Mouse (Mus musculus) cerebellum, adult 2 months (tissue): ENCODE data around the gene Arhgef38. TPM values are rescaled to one million over a fixed set of nuclear protein-coding genes. Genes with fewer than 3 reads are reported as not detected.
A peak's percentile ranks its signal among the peaks of the same experiment; 100 is the strongest.

Experiments used
- DNase-seq, 2 experiments: peaks; one replicate each; pipeline ENCODE4 v3.0.0; 2021
- H3K27ac ChIP-seq: fragments of 200-500 bp; 2 replicates; pipeline ENCODE4 v1.5.1; 2012; ENCODE audit warnings: low read length, control low read depth, inconsistent platforms; ENCODE audit not compliant: insufficient read depth
- H3K27me3 ChIP-seq: fragments of 200-500 bp; 2 replicates; pipeline ENCODE4 v1.6.1; 2012; ENCODE audit warnings: inconsistent platforms, mild to moderate bottlenecking, low read length, moderate library complexity; ENCODE audit not compliant: control insufficient read depth, insufficient read depth
- H3K4me1 ChIP-seq: fragments of 200-500 bp; 2 replicates; pipeline ENCODE4 v1.6.1; 2011; ENCODE audit warnings: low read length; ENCODE audit not compliant: control insufficient read depth, insufficient read depth
- H3K4me3 ChIP-seq: fragments of 200-500 bp; replicated peaks from 2 replicates; pipeline ENCODE3; 2011; ENCODE audit warnings: mild to moderate bottlenecking, low read depth, low read length, control low read depth; ENCODE audit not compliant: insufficient read depth
- CTCF ChIP-seq: fragments of 200-500 bp; IDR thresholded peaks from 2 replicates; pipeline ENCODE4 v1.5.1; 2011; ENCODE audit warnings: low read depth, mild to moderate bottlenecking, control low read depth, low read length, moderate library complexity, borderline replicate concordance; ENCODE audit not compliant: insufficient read depth
- POLR2A ChIP-seq: fragments of 200-500 bp; IDR thresholded peaks from 2 replicates; pipeline ENCODE4 v1.6.1; 2011; ENCODE audit warnings: low read length, control low read depth, borderline replicate concordance; ENCODE audit not compliant: insufficient read depth
- WGBS: fragments of 180-500 bp; shearing (Covaris S2); methylation state at CpG from one replicate; pipeline ENCODE4 v1.1.7; 2018; 5-methylcytosine and 5-hydroxymethylcytosine counted together
- polyA plus RNA-seq: library from polyadenylated mRNA; depleted of rRNA; stranded (reverse); fragments of >200 nt; gene quantifications from 2 replicates; pipeline ENCODE4 v1.2.3, GENCODE M21; 2012

The Arhgef38 gene
- polyA plus RNA-seq, 1 experiment: 0.41 TPM

- H3K4me3 ChIP-seq: no peak overlapping the region
- WGBS: 89% methylated on average over 3 of the region's 3 CpGs
- DNase-seq: no peak
Measured at GRCm38 (mm10) chr3:133187524-133187923, 47.2 kb downstream of the Arhgef38 start.

GRCm38 (mm10) chr3:133176033-133176750 is 58.6 kb downstream of the Arhgef38 start:
- H3K4me3 ChIP-seq: no peak overlapping the region
- H3K4me1 ChIP-seq: no peaks in the 10 kb centered on the region
- TF ChIP-seq POLR2A (no peak), CTCF (no peak)
- 76% methylated on average over 12 of the region's 12 CpGs for WGBS
- H3K27ac ChIP-seq: no peak overlapping the region
- no peaks in the 10 kb centered on the region for H3K27me3 ChIP-seq
- DNase-seq: no peak

More at GRCm38 (mm10) chr3:133187524-133187923, 47.2 kb downstream of the Arhgef38 start:
- H3K27me3 ChIP-seq: no peaks in the 10 kb centered on the region
- H3K4me1 ChIP-seq: no peaks in the 10 kb centered on the region
- TF ChIP-seq CTCF: no peak
- TF ChIP-seq POLR2A: no peak
- no peak overlapping the region for H3K27ac ChIP-seq

GRCm38 (mm10) chr3:133172291-133172690 is 62.5 kb downstream of the Arhgef38 start:
- WGBS: 47% methylated on average over 4 of the region's 4 CpGs
- H3K27ac ChIP-seq: 0 out of 2 replicates have a peak overlapping the region, but pooled peaks have one; percentile 13
- H3K27me3 ChIP-seq: no peaks in the 10 kb centered on the region
- no peak overlapping the region for H3K4me3 ChIP-seq
- H3K4me1 ChIP-seq: peaks cover 4% of the 10 kb centered on the region
- DNase-seq: peak in 1 of 2 experiments; percentile 32
- no peak for TF ChIP-seq CTCF
- no peak for TF ChIP-seq POLR2A

GRCm38 (mm10) chr3:133169737-133170136 is 65.0 kb downstream of the Arhgef38 start:
- no peak overlapping the region for H3K4me3 ChIP-seq
- no peak overlapping the region for H3K27ac ChIP-seq
- WGBS: 12% methylated on average over 7 of the region's 7 CpGs
- no peaks in the 10 kb centered on the region for H3K27me3 ChIP-seq
- H3K4me1 ChIP-seq: peaks cover 9% of the 10 kb centered on the region
- TF ChIP-seq POLR2A (no peak), CTCF (no peak)
- peak; percentile 29 to 79 for DNase-seq

- WGBS: 91% methylated on average over 6 of the region's 6 CpGs
- TF ChIP-seq CTCF (no peak), POLR2A (no peak)
- no peak for DNase-seq
- no peaks in the 10 kb centered on the region for H3K27me3 ChIP-seq
- H3K4me3 ChIP-seq: no peak overlapping the region
- H3K27ac ChIP-seq: no peak overlapping the region
- peaks cover 9% of the 10 kb centered on the region for H3K4me1 ChIP-seq
Measured at GRCm38 (mm10) chr3:133167550-133167949, 67.2 kb downstream of the Arhgef38 start.

GRCm38 (mm10) chr3:133165130-133165529 is 69.6 kb downstream of the Arhgef38 start:
- Histone ChIP-seq H3K4me3 (no peak overlapping the region), H3K27me3 (no peaks in the 10 kb centered on the region), H3K4me1 (peaks cover 9% of the 10 kb centered on the region), H3K27ac (no peak overlapping the region)
- DNase-seq: peak; percentile 70 to 96
- no peak for TF ChIP-seq POLR2A
- no peak for TF ChIP-seq CTCF
- WGBS: 2% methylated on average over 1 of the region's 1 CpGs

GRCm38 (mm10) chr3:133163913-133164406 is 70.8 kb downstream of the Arhgef38 start:
- H3K4me1 ChIP-seq: peaks cover 9% of the 10 kb centered on the region
- no peak overlapping the region for H3K27ac ChIP-seq
- no peak for TF ChIP-seq POLR2A
- TF ChIP-seq CTCF: no peak
- H3K4me3 ChIP-seq: no peak overlapping the region
- WGBS: 91% methylated on average over 6 of the region's 6 CpGs
- no peaks in the 10 kb centered on the region for H3K27me3 ChIP-seq
- no peak for DNase-seq

- Histone ChIP-seq H3K4me3 (no peak overlapping the region), H3K27ac (no peak overlapping the region), H3K27me3 (no peaks in the 10 kb centered on the region), H3K4me1 (peaks cover 8% of the 10 kb centered on the region)
- WGBS: 45% methylated on average over 7 of the region's 7 CpGs
- TF ChIP-seq CTCF (no peak), POLR2A (no peak)
- DNase-seq: no peak
Measured at GRCm38 (mm10) chr3:133163174-133163573, 71.6 kb downstream of the Arhgef38 start.
